Mouse (Mus musculus): Measurements from ENCODE around the gene Sdha. TPM values are rescaled to one million over a fixed set of nuclear protein-coding genes. Genes with fewer than 3 reads are reported as not detected.

Gene Sdha
- polyA plus RNA-seq, 2 experiments: 144 to 194 TPM

GRCm38 (mm10) chr13:74382289-74382688 lies 32.2 kb upstream of the Sdha start:
- no peak overlapping the region for H3K9ac ChIP-seq (ENCODE audit: low read depth, low read length, severe bottlenecking)
- ATAC-seq (ENCODE audit: low FRiP score, low read depth) (no peak), DNase-seq (ENCODE audit: low spot score) (no peak)
- no peak overlapping the region; the same call in 1 of the 2 replicates for H3K27ac ChIP-seq (replicated peaks; ENCODE audit: low read depth, low read length)
- H3K4me3 ChIP-seq (replicated peaks; ENCODE audit: low read length): no peak overlapping the region
- H3K4me2 ChIP-seq (replicated peaks; ENCODE audit: low read depth, low read length, severe bottlenecking): no peak overlapping the region
- H3K27me3 ChIP-seq (ENCODE audit: control insufficient read depth, insufficient read depth, low read length): no peaks in the 10 kb centered on the region
- no peaks in the 10 kb centered on the region for H3K36me3 ChIP-seq (ENCODE audit: control insufficient read depth, insufficient read depth, low read length)
- no peaks in the 10 kb centered on the region for H3K4me1 ChIP-seq (ENCODE audit: control insufficient read depth, insufficient read depth, low read length)
- WGBS: 17% methylated on average over 3 of the region's 3 CpGs
- no peaks in the 10 kb centered on the region for H3K9me3 ChIP-seq (ENCODE audit: control insufficient read depth, low read length)
- no peak for TF ChIP-seq POLR2A (IDR thresholded peaks at IDR 0.05; ENCODE audit: borderline replicate concordance, extremely low read depth, insufficient read depth, insufficient read length)

- DNase-seq (ENCODE audit: low spot score): no peak
- Histone ChIP-seq H3K36me3 (ENCODE audit: control insufficient read depth, insufficient read depth, low read length) (no peaks in the 10 kb centered on the region), H3K4me3 (replicated peaks; ENCODE audit: low read length) (no peak overlapping the region), H3K27me3 (ENCODE audit: control insufficient read depth, insufficient read depth, low read length) (no peaks in the 10 kb centered on the region), H3K9me3 (ENCODE audit: control insufficient read depth, low read length) (no peaks in the 10 kb centered on the region), H3K27ac (replicated peaks; ENCODE audit: low read depth, low read length) (no peak overlapping the region), H3K9ac (ENCODE audit: low read depth, low read length, severe bottlenecking) (no peak overlapping the region), H3K4me2 (replicated peaks; ENCODE audit: low read depth, low read length, severe bottlenecking) (no peak overlapping the region), H3K4me1 (ENCODE audit: control insufficient read depth, insufficient read depth, low read length) (no peaks in the 10 kb centered on the region)
- ATAC-seq (ENCODE audit: low FRiP score, low read depth): no peak
- whole genome bisulfite sequencing: 49% methylated on average over 10 of the region's 10 CpGs
- TF ChIP-seq POLR2A (IDR thresholded peaks at IDR 0.05; ENCODE audit: borderline replicate concordance, extremely low read depth, insufficient read depth, insufficient read length): no peak
Observed at GRCm38 (mm10) chr13:74381533-74382276, 31.6 kb upstream of the Sdha start.

GRCm38 (mm10) chr13:74363859-74364235 lies 13.8 kb upstream of the Sdha start, which contains the start of gene Lrrc14b:
TSS of gene Lrrc14b (minus strand) at chr13:74364005.
- peaks cover 25% of the 10 kb centered on the region for H3K36me3 ChIP-seq (ENCODE audit: control insufficient read depth, insufficient read depth, low read length)
- no peaks in the 10 kb centered on the region for H3K4me1 ChIP-seq (ENCODE audit: control insufficient read depth, insufficient read depth, low read length)
- H3K9ac ChIP-seq (ENCODE audit: low read depth, low read length, severe bottlenecking): no peak within 1 kb of the TSS
- no peak within 1 kb of the TSS for H3K4me3 ChIP-seq (replicated peaks; ENCODE audit: low read length)
- 78% methylated on average over 8 of the region's 8 CpGs for WGBS
- no peak within 1 kb of the TSS for H3K27ac ChIP-seq (replicated peaks; ENCODE audit: low read depth, low read length)
- no peak for TF ChIP-seq POLR2A (IDR thresholded peaks at IDR 0.05; ENCODE audit: borderline replicate concordance, extremely low read depth, insufficient read depth, insufficient read length)
- ATAC-seq (ENCODE audit: low FRiP score, low read depth): no peak
- peak; percentile 22 for DNase-seq (ENCODE audit: low spot score)
- H3K9me3 ChIP-seq (ENCODE audit: control insufficient read depth, low read length): no peaks in the 10 kb centered on the region
- no peak within 1 kb of the TSS for H3K4me2 ChIP-seq (replicated peaks; ENCODE audit: low read depth, low read length, severe bottlenecking)
- H3K27me3 ChIP-seq (ENCODE audit: control insufficient read depth, insufficient read depth, low read length): no peaks in the 10 kb centered on the region

GRCm38 (mm10) chr13:74363176-74363858 lies 13.2 kb upstream of the Sdha start:
- DNase-seq (ENCODE audit: low spot score) (no peak), ATAC-seq (ENCODE audit: low FRiP score, low read depth) (0 out of 2 replicates have a peak, but pooled peaks have one; percentile 19)
- H3K9ac ChIP-seq (ENCODE audit: low read depth, low read length, severe bottlenecking): no peak overlapping the region
- no peaks in the 10 kb centered on the region for H3K4me1 ChIP-seq (ENCODE audit: control insufficient read depth, insufficient read depth, low read length)
- WGBS: 85% methylated on average over 13 of the region's 13 CpGs
- peaks cover 30% of the 10 kb centered on the region for H3K36me3 ChIP-seq (ENCODE audit: control insufficient read depth, insufficient read depth, low read length)
- no peak for TF ChIP-seq POLR2A (IDR thresholded peaks at IDR 0.05; ENCODE audit: borderline replicate concordance, extremely low read depth, insufficient read depth, insufficient read length)
- H3K27ac ChIP-seq (replicated peaks; ENCODE audit: low read depth, low read length): no peak overlapping the region
- no peaks in the 10 kb centered on the region for H3K9me3 ChIP-seq (ENCODE audit: control insufficient read depth, low read length)
- H3K4me3 ChIP-seq (replicated peaks; ENCODE audit: low read length): no peak overlapping the region
- no peaks in the 10 kb centered on the region for H3K27me3 ChIP-seq (ENCODE audit: control insufficient read depth, insufficient read depth, low read length)
- H3K4me2 ChIP-seq (replicated peaks; ENCODE audit: low read depth, low read length, severe bottlenecking): no peak overlapping the region

GRCm38 (mm10) chr13:74362218-74362617 lies 12.1 kb upstream of the Sdha start:
- no peaks in the 10 kb centered on the region for H3K9me3 ChIP-seq (ENCODE audit: control insufficient read depth, low read length)
- no peak overlapping the region for H3K4me3 ChIP-seq (replicated peaks; ENCODE audit: low read length)
- TF ChIP-seq POLR2A (IDR thresholded peaks at IDR 0.05; ENCODE audit: borderline replicate concordance, extremely low read depth, insufficient read depth, insufficient read length): no peak
- no peak overlapping the region for H3K4me2 ChIP-seq (replicated peaks; ENCODE audit: low read depth, low read length, severe bottlenecking)
- no peaks in the 10 kb centered on the region for H3K4me1 ChIP-seq (ENCODE audit: control insufficient read depth, insufficient read depth, low read length)
- H3K27me3 ChIP-seq (ENCODE audit: control insufficient read depth, insufficient read depth, low read length): no peaks in the 10 kb centered on the region
- H3K9ac ChIP-seq (ENCODE audit: low read depth, low read length, severe bottlenecking): no peak overlapping the region
- H3K27ac ChIP-seq (replicated peaks; ENCODE audit: low read depth, low read length): no peak overlapping the region
- ATAC-seq (ENCODE audit: low FRiP score, low read depth) (no peak), DNase-seq (ENCODE audit: low spot score) (no peak)
- WGBS: 70% methylated on average over 2 of the region's 2 CpGs
- H3K36me3 ChIP-seq (ENCODE audit: control insufficient read depth, insufficient read depth, low read length): peaks cover 38% of the 10 kb centered on the region
